Mouse (Mus musculus): ENCODE measurements around the gene Dydc2. TPM values are rescaled to one million over a fixed set of nuclear protein-coding genes. Genes with fewer than 3 reads are reported as not detected.

Dydc2 gene
- polyA plus RNA-seq, 1 experiment, result 0.27 TPM

DNA sequence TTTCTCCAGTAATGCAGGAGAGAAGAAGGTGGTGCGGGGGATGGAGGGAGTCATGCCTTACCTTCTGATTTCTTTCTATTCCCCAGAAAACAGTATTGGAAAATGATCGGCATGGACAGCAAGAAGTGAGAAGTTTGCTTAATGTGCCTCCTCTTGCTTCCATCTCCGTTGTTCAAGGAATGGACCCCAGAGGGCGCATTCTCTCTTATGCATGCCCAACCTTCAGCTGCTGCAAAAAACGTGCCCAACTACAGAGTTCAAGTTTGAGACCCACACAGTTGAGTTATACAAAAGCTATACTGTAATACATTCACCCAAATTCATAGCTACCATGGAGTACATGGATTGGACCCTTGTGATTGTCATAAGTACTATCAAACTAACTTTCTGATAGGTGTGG is 16.5 kb downstream of the Dydc2 start:
- no peak overlapping the region for H3K4me3 ChIP-seq (ENCODE audit: insufficient read depth, low read length)
- no peaks in the 10 kb centered on the region for H3K4me1 ChIP-seq (ENCODE audit: control insufficient read depth, insufficient read depth, low read length)
- no peak for TF ChIP-seq POLR2A (IDR thresholded peaks at IDR 0.05; ENCODE audit: extremely low read depth, insufficient read depth, low read length)
- 0 out of 2 replicates have a peak, but pooled peaks have one; percentile 11 for TF ChIP-seq CTCF (IDR thresholded peaks at IDR 0.05; ENCODE audit: extremely low read depth, insufficient read depth, low read length)
- H3K27ac ChIP-seq (ENCODE audit: insufficient read depth, low read length), result no peak overlapping the region

DNA sequence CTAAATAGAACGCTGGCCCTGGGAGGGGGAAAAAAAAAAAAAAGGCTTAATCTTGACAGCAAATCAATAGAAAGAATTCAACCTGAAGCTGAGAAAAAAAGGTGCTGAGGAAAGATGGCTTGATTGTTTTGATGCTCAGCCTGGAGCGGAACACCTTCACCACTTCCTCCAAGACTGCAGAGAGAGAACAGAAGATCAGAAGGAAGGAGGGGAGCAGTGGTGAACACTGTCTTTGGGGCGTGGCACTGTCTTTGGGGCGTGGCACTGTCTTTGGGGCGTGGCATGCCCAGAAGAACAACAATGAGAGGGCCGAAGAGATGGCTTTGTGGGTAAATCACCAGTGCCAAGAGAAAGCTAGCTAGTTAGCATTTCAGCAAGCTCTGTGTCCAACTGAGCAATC is 18.5 kb downstream of the Dydc2 start:
- Histone ChIP-seq H3K4me1 (ENCODE audit: control insufficient read depth, insufficient read depth, low read length) (no peaks in the 10 kb centered on the region), H3K4me3 (ENCODE audit: insufficient read depth, low read length) (no peak overlapping the region), H3K27ac (ENCODE audit: insufficient read depth, low read length) (no peak overlapping the region)
- no peak for TF ChIP-seq POLR2A (IDR thresholded peaks at IDR 0.05; ENCODE audit: extremely low read depth, insufficient read depth, low read length)
- no peak for TF ChIP-seq CTCF (IDR thresholded peaks at IDR 0.05; ENCODE audit: extremely low read depth, insufficient read depth, low read length)

DNA sequence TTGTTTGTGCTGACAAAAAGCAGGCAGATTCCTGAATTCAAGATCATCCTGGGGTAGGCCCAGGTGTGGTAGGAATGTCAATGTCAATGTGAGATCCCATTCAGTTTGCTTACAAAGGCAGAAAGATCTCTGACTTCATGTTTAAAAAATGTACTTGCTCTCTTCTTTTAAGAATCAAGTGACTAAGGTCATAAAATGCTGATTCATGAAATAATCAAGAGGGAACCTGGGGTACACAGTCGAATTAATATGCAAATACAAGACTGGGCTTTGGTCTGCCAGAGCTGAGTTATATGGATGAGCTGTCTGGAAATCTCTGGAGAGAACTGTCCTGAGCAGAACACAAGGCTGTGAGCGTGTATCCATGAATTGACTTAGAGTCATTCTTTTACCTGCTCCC is 21.6 kb downstream of the Dydc2 start:
- H3K27ac ChIP-seq (ENCODE audit: insufficient read depth, low read length), result no peak overlapping the region
- TF ChIP-seq CTCF (IDR thresholded peaks at IDR 0.05; ENCODE audit: extremely low read depth, insufficient read depth, low read length) (no peak), POLR2A (IDR thresholded peaks at IDR 0.05; ENCODE audit: extremely low read depth, insufficient read depth, low read length) (no peak)
- no peaks in the 10 kb centered on the region for H3K4me1 ChIP-seq (ENCODE audit: control insufficient read depth, insufficient read depth, low read length)
- no peak overlapping the region for H3K4me3 ChIP-seq (ENCODE audit: insufficient read depth, low read length)

GRCm38 (mm10) chr14:41035146-41035798 is 33.7 kb downstream of the Dydc2 start:
- Histone ChIP-seq H3K4me1 (ENCODE audit: control insufficient read depth, insufficient read depth, low read length) (no peaks in the 10 kb centered on the region), H3K27ac (ENCODE audit: insufficient read depth, low read length) (no peak overlapping the region), H3K4me3 (ENCODE audit: insufficient read depth, low read length) (no peak overlapping the region)
- TF ChIP-seq POLR2A (IDR thresholded peaks at IDR 0.05; ENCODE audit: extremely low read depth, insufficient read depth, low read length) (no peak), CTCF (IDR thresholded peaks at IDR 0.05; ENCODE audit: extremely low read depth, insufficient read depth, low read length) (peak; percentile 76)

DNA sequence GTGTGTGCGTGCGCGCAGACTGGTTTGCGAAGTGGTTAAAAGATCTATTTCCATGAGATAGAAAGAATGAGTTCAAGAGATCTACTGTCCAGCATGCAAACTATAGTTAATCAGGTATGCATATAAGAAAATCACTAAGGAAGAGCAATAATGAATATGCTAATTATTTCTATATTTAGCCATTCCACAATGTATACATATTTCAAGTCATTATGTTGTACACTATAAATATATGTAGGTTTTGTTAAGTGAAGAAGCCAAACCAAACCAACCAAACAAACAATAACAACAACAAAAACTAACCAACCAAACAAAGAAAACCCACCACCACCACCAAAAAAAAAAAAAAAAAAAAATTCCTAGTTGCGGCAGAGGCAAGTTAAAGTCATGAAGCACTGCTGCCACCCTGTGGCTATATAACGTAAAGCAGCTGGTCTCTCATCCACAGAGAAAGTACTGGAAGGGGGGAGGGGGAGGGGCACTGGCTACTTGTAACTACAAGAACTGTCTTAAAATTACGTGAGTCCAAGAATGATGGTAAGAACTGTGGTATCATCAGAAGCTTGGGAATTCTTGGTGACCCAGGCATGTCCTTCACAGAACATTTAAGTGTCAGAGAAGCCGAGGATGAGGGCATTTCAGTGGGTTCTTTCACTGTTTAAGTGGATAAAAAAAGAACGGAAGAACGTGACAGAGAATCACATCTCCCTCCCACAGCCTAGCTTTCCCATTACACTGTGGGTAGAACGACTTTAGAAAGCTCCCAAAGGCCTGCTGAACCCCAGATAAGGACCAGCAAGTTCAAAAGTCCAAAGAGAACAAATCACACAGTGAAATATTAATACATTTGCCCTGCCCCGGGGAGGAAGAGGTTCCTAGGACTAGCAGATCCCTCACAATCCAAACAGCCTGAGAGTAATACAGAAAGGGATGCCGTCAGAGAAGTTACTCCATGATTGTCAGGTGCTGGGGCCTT is 35.6 kb downstream of the Dydc2 start:
- no peaks in the 10 kb centered on the region for H3K4me1 ChIP-seq (ENCODE audit: control insufficient read depth, insufficient read depth, low read length)
- no peak overlapping the region for H3K27ac ChIP-seq (ENCODE audit: insufficient read depth, low read length)
- H3K4me3 ChIP-seq (ENCODE audit: insufficient read depth, low read length), result no peak overlapping the region
- TF ChIP-seq CTCF (IDR thresholded peaks at IDR 0.05; ENCODE audit: extremely low read depth, insufficient read depth, low read length) (peak; percentile 70), POLR2A (IDR thresholded peaks at IDR 0.05; ENCODE audit: extremely low read depth, insufficient read depth, low read length) (no peak)

- H3K4me3 ChIP-seq (ENCODE audit: insufficient read depth, low read length), result no peak overlapping the region
- H3K27ac ChIP-seq (ENCODE audit: insufficient read depth, low read length), result no peak overlapping the region
- no peaks in the 10 kb centered on the region for H3K4me1 ChIP-seq (ENCODE audit: control insufficient read depth, insufficient read depth, low read length)
- TF ChIP-seq POLR2A (IDR thresholded peaks at IDR 0.05; ENCODE audit: extremely low read depth, insufficient read depth, low read length), result no peak
- TF ChIP-seq CTCF (IDR thresholded peaks at IDR 0.05; ENCODE audit: extremely low read depth, insufficient read depth, low read length), result no peak
These were observed 38.0 kb downstream of the Dydc2 start for GRCm38 (mm10) chr14:41030989-41031513.

GRCm38 (mm10) chr14:41029303-41029702 is 39.7 kb downstream of the Dydc2 start:
- H3K4me1 ChIP-seq (ENCODE audit: control insufficient read depth, insufficient read depth, low read length), result no peaks in the 10 kb centered on the region
- no peak overlapping the region for H3K4me3 ChIP-seq (ENCODE audit: insufficient read depth, low read length)
- no peak overlapping the region for H3K27ac ChIP-seq (ENCODE audit: insufficient read depth, low read length)
- TF ChIP-seq POLR2A (IDR thresholded peaks at IDR 0.05; ENCODE audit: extremely low read depth, insufficient read depth, low read length) (no peak), CTCF (IDR thresholded peaks at IDR 0.05; ENCODE audit: extremely low read depth, insufficient read depth, low read length) (no peak)

DNA sequence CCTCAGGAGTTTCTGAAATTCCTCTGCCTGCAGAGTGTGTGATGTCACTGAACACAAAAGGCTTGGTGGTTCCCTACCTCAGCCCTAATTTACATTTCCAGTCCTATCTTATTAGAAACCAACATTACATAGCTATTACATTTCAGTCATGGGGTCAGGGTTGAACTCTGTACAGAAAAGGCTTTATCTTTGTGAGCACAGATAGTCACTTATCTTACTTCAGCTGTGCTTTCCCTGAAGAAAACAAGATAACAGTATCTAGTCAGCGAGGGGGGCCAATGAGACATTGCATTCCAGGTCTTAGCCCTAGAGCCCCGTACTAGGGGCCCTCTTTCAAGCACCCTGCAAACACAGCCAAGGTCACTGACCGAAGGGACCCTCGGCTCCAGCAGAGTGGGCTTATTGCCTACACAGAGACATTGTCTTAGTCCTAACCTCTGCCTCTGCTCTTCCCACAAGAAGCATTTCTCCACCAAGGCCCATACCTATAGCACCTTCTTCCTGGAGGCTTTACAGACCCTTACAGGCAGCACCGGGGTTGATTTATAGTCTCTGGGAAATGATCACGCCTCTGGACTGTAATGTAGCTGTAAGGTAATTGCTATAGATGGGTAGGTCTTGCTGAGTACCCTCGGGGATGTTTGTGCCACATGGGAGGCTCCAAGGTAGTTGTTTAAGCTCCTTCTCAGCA is 43.3 kb downstream of the Dydc2 start:
- Histone ChIP-seq H3K27ac (ENCODE audit: insufficient read depth, low read length) (no peak overlapping the region), H3K4me3 (ENCODE audit: insufficient read depth, low read length) (no peak overlapping the region), H3K4me1 (ENCODE audit: control insufficient read depth, insufficient read depth, low read length) (no peaks in the 10 kb centered on the region)
- TF ChIP-seq POLR2A (IDR thresholded peaks at IDR 0.05; ENCODE audit: extremely low read depth, insufficient read depth, low read length) (no peak), CTCF (IDR thresholded peaks at IDR 0.05; ENCODE audit: extremely low read depth, insufficient read depth, low read length) (no peak)

DNA sequence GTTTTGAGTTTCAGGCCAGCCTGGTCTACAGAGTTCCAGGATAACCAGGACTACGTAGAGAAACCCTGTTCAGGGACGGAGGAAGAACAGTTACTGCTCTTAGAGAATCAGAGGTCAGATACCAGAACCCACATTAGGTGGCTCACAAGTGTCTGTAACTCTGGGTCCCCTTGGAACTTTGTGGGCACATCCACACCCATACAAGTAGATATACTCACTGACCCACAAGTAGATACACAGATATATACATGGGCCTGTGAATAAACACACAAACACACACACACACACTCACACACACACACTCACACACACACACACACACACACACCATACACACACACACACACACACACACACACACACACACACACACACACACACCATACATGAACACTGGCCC is 43.9 kb downstream of the Dydc2 start:
- no peaks in the 10 kb centered on the region for H3K4me1 ChIP-seq (ENCODE audit: control insufficient read depth, insufficient read depth, low read length)
- TF ChIP-seq CTCF (IDR thresholded peaks at IDR 0.05; ENCODE audit: extremely low read depth, insufficient read depth, low read length), result no peak

More for the DNA sequence above, 43.9 kb downstream of the Dydc2 start:
- H3K4me3 ChIP-seq (ENCODE audit: insufficient read depth, low read length), result no peak overlapping the region
- no peak overlapping the region for H3K27ac ChIP-seq (ENCODE audit: insufficient read depth, low read length)

All from cortical plate, adult 2 months (tissue).